Mouse (Mus musculus) liver, embryonic 12.5 days (tissue): ENCODE measurements around the gene Man2c1. TPM values are rescaled to one million over a fixed set of nuclear protein-coding genes. Genes with fewer than 3 reads are reported as not detected.

Source experiments
- ATAC-seq: fragments of 200-750 bp; cut with Nextera tagmentation; 2 replicates; pipeline ENCODE4 v1.8.0; 2017; ENCODE audit warnings: moderate number of reproducible peaks, mild to moderate bottlenecking, moderate library complexity
- H3K27ac ChIP-seq: fragments of 300-500 bp; sonication (generic); 2 replicates; pipeline ENCODE4 v1.5.1; 2016; ENCODE audit warnings: mild to moderate bottlenecking
- H3K27me3 ChIP-seq: fragments of 300-500 bp; sonication (generic); replicated peaks from 2 replicates; pipeline ENCODE4 v1.6.1; 2016; ENCODE audit warnings: mild to moderate bottlenecking, moderate library complexity
- H3K36me3 ChIP-seq: fragments of 300-500 bp; sonication (generic); 2 replicates; pipeline ENCODE4 v1.6.1; 2016; ENCODE audit warnings: mild to moderate bottlenecking, moderate library complexity
- H3K4me1 ChIP-seq: fragments of 300-500 bp; sonication (generic); 2 replicates; pipeline ENCODE4 v1.6.1; 2016
- H3K4me2 ChIP-seq: fragments of 300-500 bp; sonication (generic); 2 replicates; pipeline ENCODE4 v1.6.1; 2016; ENCODE audit warnings: mild to moderate bottlenecking, moderate library complexity
- H3K4me3 ChIP-seq: fragments of 300-500 bp; sonication (generic); 2 replicates; pipeline ENCODE4 v1.5.1; 2016; ENCODE audit warnings: mild to moderate bottlenecking, moderate library complexity
- H3K9ac ChIP-seq: fragments of 300-500 bp; sonication (generic); 2 replicates; pipeline ENCODE4 v1.6.1; 2016; ENCODE audit warnings: mild to moderate bottlenecking, moderate library complexity
- H3K9me3 ChIP-seq: fragments of 300-500 bp; sonication (generic); replicated peaks from 2 replicates; pipeline ENCODE4 v1.6.1; 2016; ENCODE audit warnings: mild to moderate bottlenecking, moderate library complexity
- WGBS: fragments of 180-500 bp; shearing (Covaris S2); methylation state at CpG from one replicate; pipeline ENCODE4 v1.1.7; 2016; ENCODE audit not compliant: insufficient replicate concordance; 5-methylcytosine and 5-hydroxymethylcytosine counted together
- polyA plus RNA-seq: library from polyadenylated mRNA; unstranded; fragments of >200 nt; fragmentation: Nextera tagmentation; extraction: Ambion mirVana; gene quantifications from 2 replicates; pipeline ENCODE4 v1.2.1, GENCODE M21; 2016

Man2c1 gene
- polyA plus RNA-seq, 1 experiment from 2014 or later: 31.5 TPM

DNA sequence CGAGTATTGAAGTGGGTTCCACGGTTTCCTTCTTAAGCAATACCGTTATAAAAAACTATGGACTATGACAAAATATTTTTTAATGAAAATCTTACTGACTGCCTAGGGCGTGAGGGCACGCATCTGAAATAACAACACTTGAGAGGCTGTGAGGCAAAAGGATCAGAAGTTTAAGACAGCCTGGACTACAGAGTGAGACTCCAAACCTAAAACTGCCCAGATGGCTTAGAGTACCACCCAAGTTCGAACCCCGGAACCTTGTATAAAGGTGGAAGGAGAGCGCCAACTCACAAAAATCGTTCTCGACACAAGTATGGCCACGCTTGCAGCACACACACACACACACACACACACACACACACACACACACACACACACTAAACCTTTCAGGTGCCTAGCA, 28.0 kb downstream of the Man2c1 start:
- Histone ChIP-seq H3K27me3 (0 out of 2 replicates have a peak, but pooled peaks cover under 1% of the 10 kb centered on the region), H3K4me2 (peak overlapping the region; percentile 87), H3K9me3 (no peaks in the 10 kb centered on the region), H3K27ac (no peak overlapping the region; the same call in 1 of the 2 replicates), H3K9ac (peak overlapping the region; percentile 78), H3K4me1 (peaks cover 17% of the 10 kb centered on the region), H3K36me3 (peaks cover 20% of the 10 kb centered on the region), H3K4me3 (peak overlapping the region; percentile 84)
- ATAC-seq: no peak
- WGBS: 34% methylated on average over 11 of the region's 11 CpGs

DNA sequence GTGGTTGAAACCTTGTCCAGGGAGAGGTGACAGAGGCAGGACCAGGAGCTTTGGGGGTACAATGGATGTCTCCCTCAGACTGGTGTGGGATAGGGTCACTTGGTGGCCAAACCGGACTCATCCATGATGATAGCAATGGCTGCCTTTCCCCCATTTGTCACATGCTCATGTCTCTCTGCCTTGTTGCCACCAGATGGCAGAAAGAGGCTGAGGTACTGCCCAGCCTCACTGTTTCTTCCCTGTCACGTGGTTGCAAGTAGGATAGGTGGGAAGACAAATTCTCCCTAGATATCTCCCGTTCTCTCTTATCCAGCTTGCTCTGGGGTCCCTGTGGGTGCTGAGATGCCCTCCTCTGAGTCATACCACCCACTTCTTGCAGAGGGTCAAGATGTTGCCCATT, 32.0 kb downstream of the Man2c1 start:
- Histone ChIP-seq H3K27ac (no peak overlapping the region), H3K36me3 (no peaks in the 10 kb centered on the region), H3K9ac (peak overlapping the region; percentile 3; the same call in 1 of the 2 replicates), H3K9me3 (no peaks in the 10 kb centered on the region), H3K4me2 (no peak overlapping the region), H3K4me1 (peaks cover 10% of the 10 kb centered on the region), H3K4me3 (no peak overlapping the region), H3K27me3 (0 out of 2 replicates have a peak, but pooled peaks cover 4% of the 10 kb centered on the region)
- no peak for ATAC-seq
- WGBS: 13% methylated on average over 3 of the region's 3 CpGs

- no peaks in the 10 kb centered on the region for H3K9me3 ChIP-seq
- no peak overlapping the region for H3K27ac ChIP-seq
- peak overlapping the region; percentile 3; the same call in 1 of the 2 replicates for H3K9ac ChIP-seq
- H3K4me1 ChIP-seq: peaks cover 6% of the 10 kb centered on the region
- H3K4me3 ChIP-seq: no peak overlapping the region
- 36% methylated on average over 2 of the region's 2 CpGs for WGBS
- no peaks in the 10 kb centered on the region for H3K36me3 ChIP-seq
- H3K4me2 ChIP-seq: no peak overlapping the region
- ATAC-seq: no peak
- 0 out of 2 replicates have a peak, but pooled peaks cover 4% of the 10 kb centered on the region for H3K27me3 ChIP-seq
Observed at GRCm38 (mm10) chr9:57163137-57163536, 32.6 kb downstream of the Man2c1 start.

DNA sequence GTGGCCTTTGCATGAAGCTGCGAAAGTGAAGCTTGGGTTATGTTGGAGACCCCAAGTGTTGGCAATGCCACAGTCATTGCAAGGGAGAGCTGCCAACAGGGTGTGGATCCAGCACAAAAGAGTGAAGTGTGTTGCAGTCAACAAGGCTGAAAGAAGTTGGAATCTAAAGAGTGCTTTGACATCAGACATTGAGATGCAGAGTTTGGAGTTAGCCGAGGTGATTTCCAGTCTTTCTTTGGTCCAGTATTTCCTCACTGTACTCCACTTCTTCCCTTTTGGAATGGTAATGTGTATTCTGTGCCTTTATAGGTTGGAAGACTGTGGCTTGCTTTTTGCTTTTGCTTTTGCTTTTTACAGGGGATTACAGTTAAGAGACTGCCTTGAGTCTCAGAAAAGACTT, 35.7 kb downstream of the Man2c1 start:
- ATAC-seq: no peak

GRCm38 (mm10) chr9:57168411-57168810, 37.9 kb downstream of the Man2c1 start:
- no peaks in the 10 kb centered on the region for H3K4me1 ChIP-seq
- H3K27ac ChIP-seq: no peak overlapping the region
- H3K4me2 ChIP-seq: no peak overlapping the region
- no peak overlapping the region for H3K4me3 ChIP-seq
- no peak overlapping the region for H3K9ac ChIP-seq
- H3K27me3 ChIP-seq: 0 out of 2 replicates have a peak, but pooled peaks cover 4% of the 10 kb centered on the region
- no peak for ATAC-seq
- WGBS: 63% methylated on average over 5 of the region's 5 CpGs
- no peaks in the 10 kb centered on the region for H3K36me3 ChIP-seq
- H3K9me3 ChIP-seq: no peaks in the 10 kb centered on the region

More for the DNA sequence above, 35.7 kb downstream of the Man2c1 start:
- no peak overlapping the region for H3K27ac ChIP-seq
- H3K9me3 ChIP-seq: no peaks in the 10 kb centered on the region
- WGBS: 75% methylated on average over 2 of the region's 2 CpGs
- H3K27me3 ChIP-seq: 0 out of 2 replicates have a peak, but pooled peaks cover 4% of the 10 kb centered on the region
- no peak overlapping the region for H3K4me3 ChIP-seq
- H3K4me2 ChIP-seq: no peak overlapping the region
- no peaks in the 10 kb centered on the region for H3K36me3 ChIP-seq
- H3K9ac ChIP-seq: no peak overlapping the region
- no peaks in the 10 kb centered on the region for H3K4me1 ChIP-seq

Other genes with a start within 250 kb of the Man2c1 start
- gene Snx33, start 202.3 kb upstream of the Man2c1 start, polyA plus RNA-seq: 1.8 and 2.2 TPM in 2 replicates
- gene Imp3, start 193.2 kb upstream of the Man2c1 start, polyA plus RNA-seq: 71.1 and 76.1 TPM in 2 replicates
- gene Snupn, start 179.8 kb upstream of the Man2c1 start, polyA plus RNA-seq: 13.2 and 13.6 TPM in 2 replicates
- 7.4 and 8.0 TPM in 2 replicates for gene Ptpn9, start 135.8 kb upstream of the Man2c1 start, polyA plus RNA-seq
- 20.2 and 20.5 TPM in 2 replicates for gene Sin3a, start 58.6 kb upstream of the Man2c1 start, polyA plus RNA-seq
- 2.2 and 2.5 TPM in 2 replicates for gene Neil1, start 17.6 kb downstream of the Man2c1 start, polyA plus RNA-seq
- gene Commd4, start 27.6 kb downstream of the Man2c1 start, polyA plus RNA-seq: 62.8 and 64.2 TPM in 2 replicates
- gene Trcg1, start 105.9 kb downstream of the Man2c1 start, polyA plus RNA-seq: not detected in 2 replicates
- 22.2 and 23.4 TPM in 2 replicates for gene 1700017B05Rik, start 131.9 kb downstream of the Man2c1 start, polyA plus RNA-seq